Comparison of ENCODE assay signal across 16 mouse cellular contexts in the genomic region with DNA sequence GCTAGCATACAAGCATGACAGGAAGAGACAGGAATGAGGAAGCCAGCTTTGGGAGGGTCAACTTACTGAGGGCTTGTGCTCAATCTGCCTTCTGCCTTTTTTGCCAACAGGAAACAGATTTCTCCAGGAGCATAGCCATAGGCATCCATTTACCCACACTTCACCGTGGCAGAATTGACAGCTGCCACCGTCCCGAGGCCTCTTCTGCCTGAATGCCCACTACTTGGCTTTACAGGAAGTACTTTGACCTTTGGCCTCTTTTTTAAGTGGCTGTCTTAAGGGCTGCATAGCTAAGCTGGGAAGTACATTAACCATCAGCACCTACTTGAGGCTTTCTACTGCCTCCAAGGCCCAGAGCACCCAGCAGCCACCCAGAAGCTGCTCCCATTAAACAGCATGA.
DNase-seq lines count a peak whose midpoint lies in the region.
"Had no signal": no experiment of that assay in that cellular context is flagged by ENCODE, and none has a peak within 500 bp of the region (broad histone marks: within the 10 kb centered on the region; RNA-seq: fewer than 3 reads in every experiment).

No protein-coding gene starts in this region.

- peak; percentile 6 for DNase-seq in embryo, embryonic 10 days (ENCODE audit: low spot score)
- DNase-seq in embryo, embryonic 10.5 days (ENCODE audit: low spot score) = no peak
- peak; percentile 19 for DNase-seq in kidney, adult 9 months
- DNase-seq in kidney, postnatal 10 days = no peak
- peak; percentile 42 for DNase-seq in lung, postnatal 10 days
- peak; percentile 37 to 71 for DNase-seq in lung, postnatal 4 days
- DNase-seq in adrenal gland, adult 8-10 months = no peak
- DNase-seq: adrenal gland, postnatal 14 days; cerebellum, adult 18-20 months; cerebellum, postnatal 25 days; embryo, embryonic 11 days; gastrocnemius, postnatal 14 days; midbrain, embryonic 14.5 days; right cerebral cortex, postnatal 4 days; thymus, adult 18-20 months; thymus, postnatal 36 days had no signal

Comparison
In these comparisons a context has a peak if more than half of its experiments do, and no peak if none do; other contexts are left out.
1. DNase-seq: peak in embryo, embryonic 10 days (single experiment), kidney, adult 9 months (single experiment), lung, postnatal 10 days (single experiment) and lung, postnatal 4 days (2 of 2); none in embryo, embryonic 10.5 days (single experiment), kidney, postnatal 10 days (single experiment) and adrenal gland, adult 8-10 months (single experiment).